In genomic region chr6:134575288-134575741, GRCm38 (mm10) we compare ENCODE assay signal across 27 mouse cellular contexts. TPM values are rescaled to one million over a fixed set of nuclear protein-coding genes. Genes with fewer than 3 reads are reported as not detected.
DNase-seq lines count a peak whose midpoint lies in the region; ATAC-seq and TF ChIP-seq lines count a peak whose summit lies in the region.
"Had no signal": no experiment of that assay in that cellular context is flagged by ENCODE, and none has a peak within 500 bp of the region (broad histone marks: within the 10 kb centered on the region; RNA-seq: fewer than 3 reads in every experiment).

No protein-coding gene starts in this region.

- H3K27me3 ChIP-seq in lung, embryonic 16.5 days (ENCODE audit: control insufficient read depth, insufficient read depth, low read depth, low read length) = no peaks in the 10 kb centered on the region
- H3K27me3 ChIP-seq: embryonic facial prominence, embryonic 13.5 days; forebrain, embryonic 13.5 days; hindbrain, embryonic 15.5 days; limb, embryonic 12.5 days; neural tube, embryonic 13.5 days had no signal

- intact Hi-C loops in heart, postnatal 14 days (cut with DNase I) = no loop called here

- peak; percentile 76 for ATAC-seq in lung, embryonic 16.5 days (ENCODE audit: low read depth)
- ATAC-seq: forebrain, embryonic 13.5 days; midbrain, embryonic 16.5 days had no signal

- H3K27ac ChIP-seq in lung, embryonic 16.5 days (ENCODE audit: low read length) = no peak overlapping the region
- H3K27ac ChIP-seq: embryonic facial prominence, embryonic 13.5 days; forebrain, embryonic 13.5 days; hindbrain, embryonic 15.5 days; layer of hippocampus, adult 2 months; limb, embryonic 12.5 days; liver, embryonic 13.5 days; macrophage; neural tube, embryonic 13.5 days had no signal

- H3K9ac ChIP-seq in lung, embryonic 16.5 days (ENCODE audit: low read length) = no peak overlapping the region
- H3K9ac ChIP-seq: embryonic facial prominence, embryonic 13.5 days; forebrain, embryonic 13.5 days; hindbrain, embryonic 15.5 days; limb, embryonic 12.5 days; liver, embryonic 13.5 days; neural tube, embryonic 13.5 days had no signal

- no peak for TF ChIP-seq POLR2A in lung, adult 2 months (IDR thresholded peaks at IDR 0.05; ENCODE audit: borderline replicate concordance, extremely low read depth, low read depth, low read length)

- H3K4me3 ChIP-seq in lung, adult 2 months (replicated peaks; ENCODE audit: extremely low read depth, low read depth, low read length) = no peak overlapping the region
- H3K4me3 ChIP-seq in lung, embryonic 16.5 days (ENCODE audit: low read length) = no peak overlapping the region
- H3K4me3 ChIP-seq: embryonic facial prominence, embryonic 13.5 days; forebrain, embryonic 13.5 days; hindbrain, embryonic 15.5 days; layer of hippocampus, adult 2 months; limb, embryonic 12.5 days; liver, embryonic 13.5 days; myocyte; neural tube, embryonic 13.5 days had no signal

- no peak overlapping the region for H3K4me2 ChIP-seq in lung, embryonic 16.5 days (ENCODE audit: low read depth, low read length)
- H3K4me2 ChIP-seq: embryonic facial prominence, embryonic 13.5 days; forebrain, embryonic 13.5 days; hindbrain, embryonic 15.5 days; limb, embryonic 12.5 days; liver, embryonic 13.5 days; neural tube, embryonic 13.5 days had no signal

- H3K4me1 ChIP-seq in lung, adult 2 months (ENCODE audit: control insufficient read depth, insufficient read depth, low read length) = peaks cover 11% of the 10 kb centered on the region
- H3K4me1 ChIP-seq in lung, embryonic 16.5 days (replicated peaks; ENCODE audit: control insufficient read depth, insufficient read depth, low read length) = peaks cover 10% of the 10 kb centered on the region; the same call in 1 of the 2 replicates
- H3K4me1 ChIP-seq: embryonic facial prominence, embryonic 13.5 days; forebrain, embryonic 13.5 days; hindbrain, embryonic 15.5 days; limb, embryonic 12.5 days; liver, embryonic 13.5 days; neural tube, embryonic 13.5 days had no signal

- no peaks in the 10 kb centered on the region for H3K9me3 ChIP-seq in lung, embryonic 16.5 days (ENCODE audit: control insufficient read depth, low read length)
- H3K9me3 ChIP-seq: embryonic facial prominence, embryonic 13.5 days; forebrain, embryonic 13.5 days; G1E; hindbrain, embryonic 15.5 days; limb, embryonic 12.5 days; liver, embryonic 13.5 days; neural tube, embryonic 13.5 days had no signal

- 30% methylated on average over 3 of the region's 3 CpGs for WGBS in lung, adult 2 months
- 20% methylated on average over 3 of the region's 3 CpGs for WGBS in lung, embryonic 16.5 days

- TF ChIP-seq CTCF in lung, adult 2 months (IDR thresholded peaks at IDR 0.05; ENCODE audit: insufficient read depth, low read length) = no peak

- DNase-seq in heart, adult 8-10 months (ENCODE audit: low spot score) = peak; percentile 62
- DNase-seq in heart, postnatal 14 days = no peak
- peak; percentile 17 to 37 for DNase-seq in lung, adult 18-20 months
- no peak for DNase-seq in lung, adult 2 months
- no peak for DNase-seq in right cerebral cortex, postnatal 25 days
- DNase-seq in layer of hippocampus, postnatal 36 days = no peak
- DNase-seq: adrenal gland, adult 2 months; B cell, adult 2 months; cerebellum, adult 18-20 months; cerebellum, postnatal 14 days; kidney, adult 8-10 months; kidney, postnatal 10 days; liver, embryonic 13.5 days; retina, postnatal 1 day; thymus, postnatal 4 days had no signal

- no peaks in the 10 kb centered on the region for H3K36me3 ChIP-seq in lung, embryonic 16.5 days (ENCODE audit: control insufficient read depth, insufficient read depth, low read length)
- H3K36me3 ChIP-seq: embryonic facial prominence, embryonic 13.5 days; G1E; hindbrain, embryonic 15.5 days; limb, embryonic 12.5 days; liver, embryonic 13.5 days; neural tube, embryonic 13.5 days had no signal

RNA-seq across cellular contexts. Expression of gene Lrp6, which starts 8.6 kb away (rescaled TPM):
- 10 to 100 TPM; 43.5 to 48.0 (median 46.9) TPM for total RNA-seq in heart, adult 8-10 months (2022)
- 10 to 100 TPM; 56.1 to 62.8 TPM for total RNA-seq in heart, postnatal 14 days (2021)
- polyA plus RNA-seq in lung, adult 2 months (2012; rRNA removed) = 30.8 and 38.3 TPM in 2 replicates
- 22.4 and 22.7 TPM in 2 replicates for polyA plus RNA-seq in lung, embryonic 16.5 days (2015; fragmentation: Nextera tagmentation; extraction: Ambion mirVana)
- 10 to 100 TPM; 50.5 to 54.8 TPM for total RNA-seq in layer of hippocampus, postnatal 36 days (2021)

RNA-seq across cellular contexts. Expression of gene Mansc1, which starts 57.0 kb away (rescaled TPM):
- total RNA-seq in heart, adult 8-10 months (2022) = 1 to 10 TPM; 3.3 to 5.4 (median 4.3) TPM
- total RNA-seq in heart, postnatal 14 days (2021) = 1 to 10 TPM; 5.5 to 7.4 TPM
- 9.5 and 11.8 TPM in 2 replicates for polyA plus RNA-seq in lung, adult 2 months (2012; rRNA removed)
- 8.4 and 9.8 TPM in 2 replicates for polyA plus RNA-seq in lung, embryonic 16.5 days (2015; fragmentation: Nextera tagmentation; extraction: Ambion mirVana)
- 1 to 10 TPM; 8.0 to 8.1 TPM for total RNA-seq in layer of hippocampus, postnatal 36 days (2021)
- total RNA-seq: CH12.LX, G1E had no signal
- polyA plus RNA-seq: G1E, myocyte had no signal

Comparison
In these comparisons a context has a peak if more than half of its experiments do, and no peak if none do; other contexts are left out.
1. DNase-seq: peak in heart, adult 8-10 months (single experiment) and lung, adult 18-20 months (2 of 2); none in heart, postnatal 14 days (0 of 2), lung, adult 2 months (single experiment), right cerebral cortex, postnatal 25 days (single experiment) and layer of hippocampus, postnatal 36 days (0 of 2).